Mouse (Mus musculus) hindbrain, embryonic 12.5 days (tissue): ENCODE measurements around the gene Ggact. TPM values are rescaled to one million over a fixed set of nuclear protein-coding genes. Genes with fewer than 3 reads are reported as not detected.

ENCODE experiments used
- ATAC-seq: fragments of 200-750 bp; cut with Nextera tagmentation; 2 replicates; pipeline ENCODE4 v1.8.0; 2017; ENCODE audit warnings: moderate TSS enrichment; ENCODE audit not compliant: low FRiP score
- H3K27ac ChIP-seq: fragments of 300-500 bp; sonication (generic); 2 replicates; pipeline ENCODE4 v1.5.1; 2016; ENCODE audit warnings: mild to moderate bottlenecking
- H3K27me3 ChIP-seq: fragments of 300-500 bp; sonication (generic); 2 replicates; pipeline ENCODE4 v1.6.1; 2016; ENCODE audit warnings: mild to moderate bottlenecking
- H3K36me3 ChIP-seq: fragments of 300-500 bp; sonication (generic); 2 replicates; pipeline ENCODE4 v1.6.1; 2016; ENCODE audit warnings: mild to moderate bottlenecking
- H3K4me1 ChIP-seq: fragments of 300-500 bp; sonication (generic); 2 replicates; pipeline ENCODE4 v1.6.1; 2016
- H3K4me2 ChIP-seq: fragments of 300-500 bp; sonication (generic); replicated peaks from 2 replicates; pipeline ENCODE4 v1.6.1; 2016; ENCODE audit warnings: mild to moderate bottlenecking
- H3K4me3 ChIP-seq: fragments of 300-500 bp; sonication (generic); 2 replicates; pipeline ENCODE4 v1.5.1; 2016; ENCODE audit warnings: mild to moderate bottlenecking
- H3K9ac ChIP-seq: fragments of 300-500 bp; sonication (generic); 2 replicates; pipeline ENCODE4 v1.6.1; 2016; ENCODE audit warnings: mild to moderate bottlenecking, moderate library complexity
- H3K9me3 ChIP-seq: fragments of 300-500 bp; sonication (generic); replicated peaks from 2 replicates; pipeline ENCODE4 v1.6.1; 2016; ENCODE audit warnings: mild to moderate bottlenecking
- WGBS: fragments of 180-500 bp; shearing (Covaris S2); methylation state at CpG from one replicate; pipeline ENCODE4 v1.1.7; 2016; 5-methylcytosine and 5-hydroxymethylcytosine counted together
- polyA plus RNA-seq: library from polyadenylated mRNA; unstranded; fragments of >200 nt; fragmentation: Nextera tagmentation; extraction: Ambion mirVana; gene quantifications from 2 replicates; pipeline ENCODE4 v1.2.1, GENCODE M21; 2016

The Ggact gene
- polyA plus RNA-seq, 1 experiment from 2014 or later: 8.6 TPM

GRCm38 (mm10) chr14:122896106-122896505 lies 17.5 kb downstream of the Ggact start:
- no peaks in the 10 kb centered on the region for H3K9me3 ChIP-seq
- H3K27ac ChIP-seq: no peak overlapping the region
- ATAC-seq: no peak
- no peak overlapping the region for H3K4me2 ChIP-seq
- 0 out of 2 replicates have a peak, but pooled peaks cover 3% of the 10 kb centered on the region for H3K36me3 ChIP-seq
- no peaks in the 10 kb centered on the region for H3K27me3 ChIP-seq
- WGBS: 100% methylated on average over 1 of the region's 1 CpGs
- no peak overlapping the region for H3K9ac ChIP-seq
- H3K4me1 ChIP-seq: peaks cover 3% of the 10 kb centered on the region
- no peak overlapping the region for H3K4me3 ChIP-seq

GRCm38 (mm10) chr14:122891470-122891968 lies 22.0 kb downstream of the Ggact start:
- Histone ChIP-seq H3K4me2 (no peak overlapping the region), H3K4me1 (peaks cover 2% of the 10 kb centered on the region; the same call in 1 of the 2 replicates), H3K36me3 (0 out of 2 replicates have a peak, but pooled peaks cover 3% of the 10 kb centered on the region), H3K9ac (no peak overlapping the region), H3K4me3 (no peak overlapping the region), H3K27ac (no peak overlapping the region), H3K27me3 (no peaks in the 10 kb centered on the region), H3K9me3 (no peaks in the 10 kb centered on the region)
- no peak for ATAC-seq
- WGBS: 93% methylated on average over 12 of the region's 12 CpGs

- ATAC-seq: no peak
Observed at GRCm38 (mm10) chr14:122888480-122888872, 25.1 kb downstream of the Ggact start.

DNA sequence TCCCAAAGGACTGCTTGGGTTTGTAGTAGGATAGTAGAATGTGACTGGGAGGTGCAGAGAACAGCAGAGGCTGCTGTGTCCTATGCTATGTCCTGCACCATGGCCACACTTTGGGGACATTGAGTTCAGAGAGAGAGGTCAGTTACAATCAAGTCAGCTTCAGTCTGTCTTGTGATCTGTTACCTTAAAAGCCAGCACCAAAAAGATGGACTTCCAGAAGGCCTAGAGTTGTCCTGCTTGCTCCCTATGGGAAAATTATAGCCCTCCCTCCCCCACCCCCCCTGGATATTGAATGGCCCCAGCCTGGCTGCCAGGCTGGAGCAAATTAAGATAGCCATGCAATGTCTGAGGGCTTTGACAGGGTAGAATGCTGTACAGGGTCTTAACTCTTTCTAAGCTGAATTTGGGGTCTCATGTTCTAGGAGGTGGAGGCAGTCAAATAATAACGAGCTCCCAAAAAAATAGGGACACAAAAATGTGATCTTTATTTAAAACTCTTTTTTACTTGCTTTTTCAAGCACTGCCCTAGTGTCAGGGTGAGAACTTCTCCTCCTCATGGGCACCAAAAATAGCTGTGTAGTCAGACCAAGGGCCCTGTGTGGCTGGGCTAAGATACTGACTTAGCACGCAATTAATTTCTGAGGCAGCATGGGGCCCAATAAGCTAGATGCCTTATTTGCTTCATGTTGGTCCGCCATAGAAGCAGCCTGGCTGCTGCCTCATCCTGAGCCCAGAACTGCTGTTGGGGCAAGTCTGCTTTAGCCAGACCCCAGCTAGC lies 25.7 kb downstream of the Ggact start:
- Histone ChIP-seq H3K36me3 (0 out of 2 replicates have a peak, but pooled peaks cover 3% of the 10 kb centered on the region), H3K9me3 (no peaks in the 10 kb centered on the region), H3K4me1 (peaks cover 13% of the 10 kb centered on the region), H3K4me2 (no peak overlapping the region), H3K27ac (no peak overlapping the region), H3K9ac (no peak overlapping the region), H3K27me3 (no peaks in the 10 kb centered on the region), H3K4me3 (no peak overlapping the region)
- ATAC-seq: no peak
- 86% methylated on average over 3 of the region's 3 CpGs for WGBS

More at GRCm38 (mm10) chr14:122888480-122888872, 25.1 kb downstream of the Ggact start:
- H3K9ac ChIP-seq: no peak overlapping the region
- H3K27ac ChIP-seq: no peak overlapping the region
- 97% methylated on average over 1 of the region's 1 CpGs for WGBS
- H3K4me2 ChIP-seq: no peak overlapping the region
- no peak overlapping the region for H3K4me3 ChIP-seq
- peaks cover 8% of the 10 kb centered on the region for H3K4me1 ChIP-seq
- no peaks in the 10 kb centered on the region for H3K9me3 ChIP-seq
- 0 out of 2 replicates have a peak, but pooled peaks cover 3% of the 10 kb centered on the region for H3K36me3 ChIP-seq
- H3K27me3 ChIP-seq: no peaks in the 10 kb centered on the region

DNA sequence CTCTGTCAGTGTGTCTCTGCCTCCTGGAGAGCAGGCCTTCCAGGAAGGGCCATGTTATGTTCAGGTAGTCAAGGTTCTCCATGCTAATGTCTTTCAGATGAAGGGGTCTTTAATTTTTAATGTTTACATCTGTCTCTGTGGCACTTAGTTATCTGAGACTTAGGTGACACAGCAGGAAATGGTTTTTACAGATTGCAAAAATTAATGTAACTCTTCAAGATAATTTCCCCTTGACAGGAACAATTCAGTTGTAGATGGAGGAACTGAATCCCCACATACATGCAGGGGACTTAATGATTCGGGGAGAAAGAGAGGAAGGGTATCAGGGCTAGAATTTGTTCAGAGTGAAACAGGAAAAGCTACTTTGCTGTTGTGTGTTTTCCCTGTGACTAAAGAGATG lies 26.3 kb downstream of the Ggact start:
- Histone ChIP-seq H3K4me2 (no peak overlapping the region), H3K4me1 (peaks cover 20% of the 10 kb centered on the region), H3K4me3 (no peak overlapping the region), H3K36me3 (0 out of 2 replicates have a peak, but pooled peaks cover 3% of the 10 kb centered on the region), H3K9me3 (no peaks in the 10 kb centered on the region), H3K27me3 (no peaks in the 10 kb centered on the region), H3K27ac (no peak overlapping the region), H3K9ac (no peak overlapping the region)
- no peak for ATAC-seq
- 75% methylated on average over 1 of the region's 1 CpGs for WGBS

GRCm38 (mm10) chr14:122885893-122886292 lies 27.7 kb downstream of the Ggact start:
- 92% methylated on average over 7 of the region's 7 CpGs for WGBS
- Histone ChIP-seq H3K9ac (no peak overlapping the region), H3K9me3 (no peaks in the 10 kb centered on the region), H3K4me1 (peaks cover 29% of the 10 kb centered on the region), H3K36me3 (no peaks in the 10 kb centered on the region), H3K27ac (no peak overlapping the region), H3K4me2 (no peak overlapping the region), H3K4me3 (no peak overlapping the region), H3K27me3 (no peaks in the 10 kb centered on the region)
- no peak for ATAC-seq

DNA sequence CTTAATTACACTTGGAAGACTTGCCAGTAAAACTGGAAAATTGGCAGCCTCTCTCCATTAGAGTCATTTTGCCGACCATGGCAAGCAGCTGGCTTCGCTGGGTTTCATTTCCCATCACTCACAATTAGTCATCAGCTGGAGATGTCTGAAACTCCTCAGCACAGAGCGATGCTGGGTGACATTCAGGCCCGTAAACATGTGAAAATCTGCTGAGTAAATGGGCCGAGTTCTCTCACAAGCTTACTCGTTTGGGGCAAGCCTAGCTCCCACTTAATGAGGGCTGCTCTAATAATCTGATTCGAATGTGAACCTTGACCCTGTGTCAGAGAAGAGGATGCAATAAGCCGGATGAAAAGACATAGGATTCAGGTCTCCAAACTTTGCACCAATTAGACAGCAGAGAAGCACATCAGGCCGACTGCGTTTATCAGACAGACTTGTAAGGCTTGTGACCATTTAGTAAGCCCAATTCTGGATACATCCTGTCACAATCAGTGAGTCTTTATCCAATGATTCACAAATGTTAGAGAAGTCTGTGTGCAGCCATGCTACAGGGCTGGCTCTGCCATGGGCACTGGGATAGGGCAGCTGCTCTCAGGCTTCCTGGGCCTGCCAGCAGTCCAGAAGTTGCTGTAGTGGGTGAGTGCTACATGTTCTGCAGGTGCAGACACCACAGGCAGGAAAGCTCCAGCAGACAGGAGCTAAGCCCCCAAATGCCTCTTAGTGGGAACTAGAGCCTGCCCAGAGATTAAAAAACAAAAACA lies 29.6 kb downstream of the Ggact start:
- Histone ChIP-seq H3K27ac (peak overlapping the region; percentile 19; the same call in 1 of the 2 replicates), H3K4me2 (no peak overlapping the region), H3K9ac (no peak overlapping the region), H3K27me3 (no peaks in the 10 kb centered on the region), H3K36me3 (no peaks in the 10 kb centered on the region), H3K9me3 (no peaks in the 10 kb centered on the region), H3K4me1 (peaks cover 29% of the 10 kb centered on the region), H3K4me3 (no peak overlapping the region)
- ATAC-seq: peak; percentile 68
- WGBS: 51% methylated on average over 10 of the region's 10 CpGs

GRCm38 (mm10) chr14:122883410-122883806 lies 30.1 kb downstream of the Ggact start:
- Histone ChIP-seq H3K27ac (peak overlapping the region; percentile 73), H3K4me3 (no peak overlapping the region), H3K36me3 (no peaks in the 10 kb centered on the region), H3K27me3 (no peaks in the 10 kb centered on the region), H3K4me2 (no peak overlapping the region), H3K4me1 (peaks cover 29% of the 10 kb centered on the region), H3K9me3 (no peaks in the 10 kb centered on the region), H3K9ac (peak overlapping the region; percentile 10; the same call in 1 of the 2 replicates)
- ATAC-seq: peak; percentile 51
- 61% methylated on average over 4 of the region's 4 CpGs for WGBS

GRCm38 (mm10) chr14:122882795-122883409 lies 30.7 kb downstream of the Ggact start:
- H3K27ac ChIP-seq: peak overlapping the region; percentile 73
- WGBS: 49% methylated on average over 7 of the region's 7 CpGs

GRCm38 (mm10) chr14:122882201-122882639 lies 31.3 kb downstream of the Ggact start:
- ATAC-seq: peak; percentile 30
- Histone ChIP-seq H3K9me3 (no peaks in the 10 kb centered on the region), H3K27me3 (no peaks in the 10 kb centered on the region), H3K4me1 (peaks cover 27% of the 10 kb centered on the region), H3K4me3 (no peak overlapping the region), H3K36me3 (no peaks in the 10 kb centered on the region), H3K27ac (peak overlapping the region; percentile 73), H3K4me2 (no peak overlapping the region), H3K9ac (no peak overlapping the region)
- WGBS: 47% methylated on average over 9 of the region's 9 CpGs

More at GRCm38 (mm10) chr14:122882795-122883409, 30.7 kb downstream of the Ggact start:
- H3K36me3 ChIP-seq: no peaks in the 10 kb centered on the region
- H3K9ac ChIP-seq: no peak overlapping the region; the same call in 1 of the 2 replicates
- H3K4me1 ChIP-seq: peaks cover 29% of the 10 kb centered on the region
- H3K27me3 ChIP-seq: no peaks in the 10 kb centered on the region
- no peak overlapping the region for H3K4me3 ChIP-seq
- H3K4me2 ChIP-seq: no peak overlapping the region
- peak; percentile 75 for ATAC-seq
- H3K9me3 ChIP-seq: no peaks in the 10 kb centered on the region

GRCm38 (mm10) chr14:122881699-122882098 lies 31.9 kb downstream of the Ggact start:
- Histone ChIP-seq H3K36me3 (no peaks in the 10 kb centered on the region), H3K4me1 (peaks cover 27% of the 10 kb centered on the region), H3K9ac (no peak overlapping the region), H3K27ac (peak overlapping the region; percentile 73), H3K4me2 (no peak overlapping the region), H3K9me3 (no peaks in the 10 kb centered on the region), H3K4me3 (no peak overlapping the region), H3K27me3 (peaks cover 3% of the 10 kb centered on the region; the same call in 1 of the 2 replicates)
- 44% methylated on average over 2 of the region's 2 CpGs for WGBS
- no peak for ATAC-seq

- no peak overlapping the region for H3K27ac ChIP-seq
- H3K4me1 ChIP-seq: peaks cover 33% of the 10 kb centered on the region
- no peaks in the 10 kb centered on the region for H3K9me3 ChIP-seq
- H3K27me3 ChIP-seq: peaks cover 4% of the 10 kb centered on the region; the same call in 1 of the 2 replicates
- WGBS: 65% methylated on average over 7 of the region's 7 CpGs
- no peaks in the 10 kb centered on the region for H3K36me3 ChIP-seq
- H3K4me3 ChIP-seq: no peak overlapping the region
- no peak overlapping the region for H3K4me2 ChIP-seq
- ATAC-seq: no peak
- no peak overlapping the region for H3K9ac ChIP-seq
Observed at GRCm38 (mm10) chr14:122880291-122880690, 33.3 kb downstream of the Ggact start.
